Mouse (Mus musculus) MEL (cell line): ENCODE measurements around the gene Rsph1. TPM values are rescaled to one million over a fixed set of nuclear protein-coding genes. Genes with fewer than 3 reads are reported as not detected.
A peak's percentile ranks its signal among the peaks of the same experiment; 100 is the strongest.

ENCODE experiments used
- DNase-seq: peaks from one replicate; pipeline ENCODE4 v3.0.0; 2011; ENCODE audit warnings: low read depth, low spot score
- H3K27ac ChIP-seq: 2 replicates; pipeline ENCODE4 v1.5.1; 2012; ENCODE audit warnings: low read depth, mild to moderate bottlenecking, control low read depth, low read length, moderate library complexity; ENCODE audit not compliant: control insufficient read depth
- H3K27me3 ChIP-seq, 2 experiments: fragments of 150-350 bp in 1 of 2; sonication (generic) in 1 of 2; 2 replicates each; pipeline ENCODE4 v1.6.1; 2012; ENCODE audit warnings: low read length in 2 of 2, mild to moderate bottlenecking in 2 of 2, improper control_type of control experiment in 1 of 2, moderate library complexity in 1 of 2; ENCODE audit not compliant: insufficient read depth in 2 of 2, control insufficient read depth in 1 of 2
- H3K36me3 ChIP-seq, 2 experiments: 2 replicates each; pipeline ENCODE4 v1.6.1; 2012 to 2014; ENCODE audit warnings: low read length in 2 of 2, improper control_type of control experiment in 1 of 2, inconsistent platforms in 1 of 2, mild to moderate bottlenecking in 1 of 2; ENCODE audit not compliant: insufficient read depth in 2 of 2, control insufficient read depth in 1 of 2
- H3K4me1 ChIP-seq, 2 experiments: fragments of 150-350 bp in 1 of 2; sonication (generic) in 1 of 2; 2 replicates each; pipeline ENCODE4 v1.6.1; 2012; ENCODE audit warnings: low read length in 2 of 2, improper control_type of control experiment in 1 of 2, mild to moderate bottlenecking in 1 of 2; ENCODE audit not compliant: insufficient read depth in 2 of 2, control insufficient read depth in 1 of 2
- H3K4me3 ChIP-seq, 2 experiments: fragments of 150-350 bp in 1 of 2; sonication (generic) in 1 of 2; 2 replicates each; pipeline ENCODE4 v1.5.1; 2012; ENCODE audit warnings: low read depth in 2 of 2, low read length in 2 of 2, mild to moderate bottlenecking in 2 of 2, moderate library complexity in 2 of 2, control low read depth in 1 of 2, improper control_type of control experiment in 1 of 2; ENCODE audit not compliant: control insufficient read depth in 1 of 2, insufficient read depth in 1 of 2
- H3K79me2 ChIP-seq: 2 replicates; pipeline ENCODE4 v1.6.1; 2012; ENCODE audit warnings: mild to moderate bottlenecking, low read length, moderate library complexity; ENCODE audit not compliant: control insufficient read depth, poor library complexity, insufficient read depth
- H3K9ac ChIP-seq: 2 replicates; pipeline ENCODE4 v1.6.1; 2012; ENCODE audit warnings: low read depth, mild to moderate bottlenecking, control low read depth, low read length, moderate library complexity; ENCODE audit not compliant: control insufficient read depth, poor library complexity, severe bottlenecking
- H3K9me3 ChIP-seq: fragments of 150-350 bp; sonication (generic); replicated peaks from 2 replicates; pipeline ENCODE4 v1.6.1; 2012; ENCODE audit warnings: mild to moderate bottlenecking, low read length, improper control_type of control experiment, moderate library complexity; ENCODE audit not compliant: insufficient read depth
- CTCF ChIP-seq, 3 experiments: IDR thresholded peaks in 2 of 3; conservative IDR thresholded peaks in 1 of 3; 2 replicates each; pipeline ENCODE4 v1.5.1; 2011 to 2012; ENCODE audit warnings: low read length in 3 of 3, low read depth in 2 of 3, mild to moderate bottlenecking in 2 of 3, improper control_type of control experiment in 1 of 3, inconsistent platforms in 1 of 3, mixed read lengths in 1 of 3, moderate library complexity in 1 of 3; ENCODE audit not compliant: control insufficient read depth in 1 of 3, insufficient read depth in 1 of 3, poor library complexity in 1 of 3, severe bottlenecking in 1 of 3
- GABPA ChIP-seq: IDR thresholded peaks from 2 replicates; pipeline ENCODE4 v1.6.1; 2012; ENCODE audit warnings: low read depth, mild to moderate bottlenecking, inconsistent platforms, low read length, improper control_type of control experiment, moderate library complexity
- GATA1 ChIP-seq: IDR thresholded peaks from 2 replicates; pipeline ENCODE4 v1.6.1; 2011; ENCODE audit warnings: low read depth, low read length, improper control_type of control experiment
- KAT2A ChIP-seq: conservative IDR thresholded peaks from 2 replicates; pipeline ENCODE4 v1.6.1; 2012; ENCODE audit warnings: low read depth, low read length, improper control_type of control experiment, inconsistent platforms
- MAX ChIP-seq: IDR thresholded peaks from 2 replicates; pipeline ENCODE4 v1.6.1; 2011; ENCODE audit warnings: low read length, improper control_type of control experiment
- MEF2A ChIP-seq: IDR thresholded peaks from 2 replicates; pipeline ENCODE4 v1.6.1; 2014; ENCODE audit warnings: low read depth, mild to moderate bottlenecking, inconsistent platforms, low read length, improper control_type of control experiment; ENCODE audit not compliant: poor library complexity, insufficient replicate concordance, severe bottlenecking; ENCODE audit errors: extremely low read depth
- POLR2A ChIP-seq, 2 experiments: IDR thresholded peaks; 2 replicates each; pipeline ENCODE4 v1.6.1; 2011 to 2012; ENCODE audit warnings: low read length in 2 of 2, mild to moderate bottlenecking in 2 of 2, control low read depth in 1 of 2, improper control_type of control experiment in 1 of 2, low read depth in 1 of 2, moderate library complexity in 1 of 2; ENCODE audit not compliant: control insufficient read depth in 1 of 2, insufficient read depth in 1 of 2, poor library complexity in 1 of 2
- POLR2AphosphoS2 ChIP-seq: IDR thresholded peaks from 2 replicates; pipeline ENCODE4 v1.6.1; 2011; ENCODE audit warnings: low read length, improper control_type of control experiment
- POLR2AphosphoS5 ChIP-seq: IDR thresholded peaks from 2 replicates; pipeline ENCODE4 v1.6.1; 2012; ENCODE audit warnings: low read depth, borderline replicate concordance, mild to moderate bottlenecking, inconsistent platforms, low read length, moderate library complexity, mixed read lengths
- SIN3A ChIP-seq: IDR thresholded peaks from 2 replicates; pipeline ENCODE4 v1.6.1; 2012; ENCODE audit warnings: low read length, improper control_type of control experiment, inconsistent platforms
- TAL1 ChIP-seq: IDR thresholded peaks from 2 replicates; pipeline ENCODE4 v1.6.1; 2012; ENCODE audit warnings: mild to moderate bottlenecking, inconsistent platforms, low read length, moderate library complexity, mixed read lengths
- TCF12 ChIP-seq: IDR thresholded peaks from 2 replicates; pipeline ENCODE4 v1.6.1; 2014; ENCODE audit warnings: low read depth, mild to moderate bottlenecking, inconsistent platforms, low read length, improper control_type of control experiment, moderate library complexity
- UBTF ChIP-seq: IDR thresholded peaks from 2 replicates; pipeline ENCODE4 v1.6.1; 2012; ENCODE audit warnings: low read depth, mild to moderate bottlenecking, inconsistent platforms, low read length, improper control_type of control experiment, moderate library complexity, borderline replicate concordance; ENCODE audit not compliant: insufficient read depth
- USF1 ChIP-seq: IDR thresholded peaks from 2 replicates; pipeline ENCODE4 v1.6.1; 2014; ENCODE audit warnings: low read depth, mild to moderate bottlenecking, inconsistent platforms, low read length, improper control_type of control experiment, moderate library complexity
- ZMIZ1 ChIP-seq: IDR thresholded peaks from 2 replicates; pipeline ENCODE4 v1.6.1; 2012; ENCODE audit warnings: low read depth, mild to moderate bottlenecking, inconsistent platforms, low read length, improper control_type of control experiment, moderate library complexity
- polyA plus RNA-seq, 2 experiments: library from polyadenylated mRNA; stranded (reverse) in 1 of 2; unstranded in 1 of 2; fragments of >175 nt in 1 of 2; fragments of >200 nt in 1 of 2; gene quantifications; 2 replicates each; pipeline versions ENCODE4 v1.2.1 to v1.2.4; 2012; ENCODE audit warnings: low replicate concordance in 2 of 2, low read depth in 1 of 2; ENCODE audit not compliant: insufficient read length in 2 of 2, insufficient read depth in 1 of 2, missing spikeins in 1 of 2
- total RNA-seq: library from RNA; depleted of rRNA; stranded (reverse); fragments of 300-350 nt; gene quantifications from 2 replicates; pipeline ENCODE4 v1.2.3, GENCODE M21; 2012

The Rsph1 gene
- total and polyA plus RNA-seq, 3 experiments: 1.3 to 3.6 TPM; not detected in 1

GRCm38 (mm10) chr17:31307756-31308155 lies 30.6 kb upstream of the Rsph1 start:
- Histone ChIP-seq H3K36me3 (peaks cover 0 to 24% of the 10 kb centered on the region in 2 experiments; a peak in 3 of 4 replicates), H3K4me1 (peaks cover 7 to 20% of the 10 kb centered on the region in 2 experiments), H3K79me2 (no peaks in the 10 kb centered on the region), H3K27ac (no peak overlapping the region), H3K27me3 (no peaks in the 10 kb centered on the region), H3K9me3 (no peaks in the 10 kb centered on the region), H3K4me3 (no peak overlapping the region), H3K9ac (no peak overlapping the region)
- TF ChIP-seq GATA1: no peak
- no peak for TF ChIP-seq TAL1
- no peak for TF ChIP-seq POLR2AphosphoS5
- TF ChIP-seq SIN3A: no peak
- no peak for TF ChIP-seq ZMIZ1
- TF ChIP-seq KAT2A: no peak
- TF ChIP-seq USF1: no peak
- no peak for TF ChIP-seq POLR2A (IDR thresholded peaks at IDR 0.05; ENCODE audit: control insufficient read depth in 1 of 2, insufficient read depth in 1 of 2, low read depth in 1 of 2, low read length in 2 of 2, poor library complexity in 1 of 2)
- TF ChIP-seq CTCF (IDR thresholded peaks at IDR 0.05 in 2 of 3, conservative IDR thresholded peaks at IDR 0.05 in 1 of 3; ENCODE audit: control insufficient read depth in 1 of 3, insufficient read depth in 1 of 3, low read depth in 2 of 3, low read length in 3 of 3, poor library complexity in 1 of 3, severe bottlenecking in 1 of 3): no peak
- TF ChIP-seq TCF12: no peak
- TF ChIP-seq MAX: no peak
- TF ChIP-seq GABPA: no peak
- TF ChIP-seq POLR2AphosphoS2: no peak
- TF ChIP-seq UBTF: no peak
- TF ChIP-seq MEF2A: no peak
- DNase-seq: no peak

- no peak overlapping the region for H3K4me3 ChIP-seq
- peaks cover 0 to 24% of the 10 kb centered on the region in 2 experiments; a peak in 3 of 4 replicates for H3K36me3 ChIP-seq
- TF ChIP-seq ZMIZ1 (no peak), CTCF (IDR thresholded peaks at IDR 0.05 in 2 of 3, conservative IDR thresholded peaks at IDR 0.05 in 1 of 3; ENCODE audit: control insufficient read depth in 1 of 3, insufficient read depth in 1 of 3, low read depth in 2 of 3, low read length in 3 of 3, poor library complexity in 1 of 3, severe bottlenecking in 1 of 3) (no peak)
- no peaks in the 10 kb centered on the region for H3K9me3 ChIP-seq
- peaks cover 7 to 20% of the 10 kb centered on the region in 2 experiments for H3K4me1 ChIP-seq
- peak overlapping the region; percentile 81 for H3K27ac ChIP-seq
- H3K9ac ChIP-seq: no peak overlapping the region
- no peaks in the 10 kb centered on the region for H3K27me3 ChIP-seq
- peak; percentile 36 for DNase-seq
- no peaks in the 10 kb centered on the region for H3K79me2 ChIP-seq
These were observed 28.6 kb upstream of the Rsph1 start for GRCm38 (mm10) chr17:31305776-31306120.
